Mouse (Mus musculus) CH12.LX (cell line): Measurements from ENCODE around the gene Map1lc3a. TPM values are rescaled to one million over a fixed set of nuclear protein-coding genes. Genes with fewer than 3 reads are reported as not detected.

ENCODE experiments used
- DNase-seq: peaks from one replicate; pipeline ENCODE4 v3.0.0-alpha.2; 2013; ENCODE audit errors: extremely low read depth
- H3K27ac ChIP-seq: 2 replicates; pipeline ENCODE4 v1.5.1; 2012; ENCODE audit warnings: low read depth, mild to moderate bottlenecking, control low read depth, moderate library complexity; ENCODE audit not compliant: insufficient read depth
- H3K27me3 ChIP-seq: replicated peaks from 2 replicates; pipeline ENCODE3; 2012; ENCODE audit warnings: inconsistent platforms
- H3K36me3 ChIP-seq, 2 experiments: replicated peaks in 1 of 2; 2 replicates each; pipeline versions ENCODE3 to v1.6.1; 2012; ENCODE audit warnings: inconsistent platforms in 1 of 2, low read length in 1 of 2, mild to moderate bottlenecking in 1 of 2, mixed read lengths in 1 of 2, moderate library complexity in 1 of 2; ENCODE audit not compliant: control insufficient read depth in 1 of 2, insufficient read depth in 1 of 2
- H3K4me1 ChIP-seq, 2 experiments: 2 replicates each; pipeline ENCODE4 v1.6.1; 2012; ENCODE audit warnings: inconsistent platforms in 1 of 2, moderate library complexity in 1 of 2; ENCODE audit not compliant: insufficient read depth in 2 of 2, control insufficient read depth in 1 of 2
- H3K4me2 ChIP-seq: 2 replicates; pipeline ENCODE4 v1.6.1; 2012; ENCODE audit warnings: low read depth, mild to moderate bottlenecking, control low read depth; ENCODE audit not compliant: poor library complexity, insufficient read depth, severe bottlenecking
- H3K4me3 ChIP-seq, 3 experiments: fragments of 150-350 bp in 1 of 3; sonication (generic) in 1 of 3; replicated peaks in 1 of 3; 2 replicates each; pipeline versions ENCODE3 to v1.5.1; 2011 to 2012; ENCODE audit warnings: low read depth in 2 of 3, low read length in 2 of 3, mild to moderate bottlenecking in 2 of 3, moderate library complexity in 2 of 3, control low read depth in 1 of 3, improper control_type of control experiment in 1 of 3, inconsistent platforms in 1 of 3, mixed read lengths in 1 of 3; ENCODE audit not compliant: poor library complexity in 1 of 3
- H3K79me2 ChIP-seq: replicated peaks from 2 replicates; pipeline ENCODE4 v1.6.1; 2012; ENCODE audit warnings: mild to moderate bottlenecking, moderate library complexity; ENCODE audit not compliant: control insufficient read depth, poor library complexity, insufficient read depth, severe bottlenecking; ENCODE audit errors: extremely low read depth
- H3K9ac ChIP-seq: 2 replicates; pipeline ENCODE4 v1.6.1; 2012; ENCODE audit warnings: low read depth, mild to moderate bottlenecking, control low read depth, moderate library complexity; ENCODE audit not compliant: insufficient read depth
- H3K9me3 ChIP-seq: replicated peaks from 2 replicates; pipeline ENCODE3; 2012; ENCODE audit warnings: low read length, inconsistent platforms, mixed read lengths
- CHD1 ChIP-seq: IDR thresholded peaks from 2 replicates; pipeline ENCODE4 v1.6.1; 2012; ENCODE audit warnings: low read depth, low read length, improper control_type of control experiment, inconsistent platforms
- CHD2 ChIP-seq: IDR thresholded peaks from 2 replicates; pipeline ENCODE4 v1.6.1; 2011; ENCODE audit warnings: low read length, improper control_type of control experiment
- EP300 ChIP-seq: IDR thresholded peaks from 2 replicates; pipeline ENCODE4 v1.6.1; 2011; ENCODE audit warnings: low read length, improper control_type of control experiment
- ETS1 ChIP-seq: conservative IDR thresholded peaks from 2 replicates; pipeline ENCODE4 v1.6.1; 2012; ENCODE audit warnings: low read depth, mild to moderate bottlenecking, inconsistent platforms, low read length, improper control_type of control experiment, moderate library complexity
- IRF4 ChIP-seq: IDR thresholded peaks from 2 replicates; pipeline ENCODE4 v1.6.1; 2014; ENCODE audit warnings: low read depth, mild to moderate bottlenecking, inconsistent platforms, low read length, improper control_type of control experiment
- JUN ChIP-seq: IDR thresholded peaks from 2 replicates; pipeline ENCODE4 v1.6.1; 2011; ENCODE audit warnings: low read depth, mild to moderate bottlenecking, low read length, improper control_type of control experiment, moderate library complexity; ENCODE audit not compliant: insufficient read depth
- MAZ ChIP-seq: IDR thresholded peaks from 2 replicates; pipeline ENCODE4 v1.6.1; 2012; ENCODE audit warnings: low read depth, mild to moderate bottlenecking, inconsistent platforms, low read length, improper control_type of control experiment, moderate library complexity
- MXI1 ChIP-seq: IDR thresholded peaks from 2 replicates; pipeline ENCODE4 v1.6.1; 2011; ENCODE audit warnings: mild to moderate bottlenecking, low read depth, low read length, improper control_type of control experiment
- MYC ChIP-seq: IDR thresholded peaks from 2 replicates; pipeline ENCODE4 v1.6.1; 2011; ENCODE audit warnings: low read depth, mild to moderate bottlenecking, improper control_type of control experiment, low read length
- NELFE ChIP-seq: IDR thresholded peaks from 2 replicates; pipeline ENCODE4 v1.6.1; 2011; ENCODE audit warnings: low read depth, low read length, improper control_type of control experiment
- NRF1 ChIP-seq: IDR thresholded peaks from 2 replicates; pipeline ENCODE4 v1.6.1; 2014; ENCODE audit warnings: low read depth, mild to moderate bottlenecking, inconsistent platforms, low read length, improper control_type of control experiment, moderate library complexity
- PAX5 ChIP-seq: IDR thresholded peaks from 2 replicates; pipeline ENCODE4 v1.6.1; 2012; ENCODE audit warnings: low read length, inconsistent platforms, mixed read lengths
- POLR2A ChIP-seq: IDR thresholded peaks from 2 replicates; pipeline ENCODE4 v1.6.1; 2011; ENCODE audit warnings: low read depth, mild to moderate bottlenecking, improper control_type of control experiment, low read length
- POLR2AphosphoS2 ChIP-seq: IDR thresholded peaks from 2 replicates; pipeline ENCODE4 v1.6.1; 2011; ENCODE audit warnings: low read depth, low read length, improper control_type of control experiment
- RAD21 ChIP-seq: IDR thresholded peaks from 2 replicates; pipeline ENCODE4 v1.6.1; 2011; ENCODE audit warnings: low read depth, mild to moderate bottlenecking, low read length, improper control_type of control experiment, moderate library complexity
- RCOR1 ChIP-seq: conservative IDR thresholded peaks from 2 replicates; pipeline ENCODE4 v1.6.1; 2012; ENCODE audit warnings: low read depth, mild to moderate bottlenecking, inconsistent platforms, low read length, improper control_type of control experiment
- SIN3A ChIP-seq: IDR thresholded peaks from 2 replicates; pipeline ENCODE4 v1.6.1; 2012; ENCODE audit warnings: low read length, improper control_type of control experiment, inconsistent platforms
- SMC3 ChIP-seq: IDR thresholded peaks from 2 replicates; pipeline ENCODE4 v1.6.1; 2011; ENCODE audit warnings: low read depth, low read length, improper control_type of control experiment
- UBTF ChIP-seq: IDR thresholded peaks from 2 replicates; pipeline ENCODE4 v1.6.1; 2012; ENCODE audit warnings: low read depth, mild to moderate bottlenecking, inconsistent platforms, low read length, improper control_type of control experiment, moderate library complexity
- USF2 ChIP-seq: conservative IDR thresholded peaks from 2 replicates; pipeline ENCODE4 v1.6.1; 2011; ENCODE audit warnings: low read depth, low read length, improper control_type of control experiment
- ZC3H11A ChIP-seq: IDR thresholded peaks from 2 replicates; pipeline ENCODE4 v1.6.1; 2012; ENCODE audit warnings: low read depth, mild to moderate bottlenecking, inconsistent platforms, low read length, improper control_type of control experiment
- ZMIZ1 ChIP-seq: IDR thresholded peaks from 2 replicates; pipeline ENCODE4 v1.6.1; 2012; ENCODE audit warnings: low read depth, mild to moderate bottlenecking, inconsistent platforms, low read length, improper control_type of control experiment
- dilution Hi-C: fragments of 300-500 bp; cut with MboI; formaldehyde crosslinking; loops from 2 replicates; pipeline ENCODE4 v1.14.3; 2020; ENCODE audit warnings: low sequenced_read_pairs; ENCODE audit not compliant: extremely low pct_unique_long_range_greater_than_20kb, extremely low pct_ligation_motif_present
- in situ Hi-C: fragments of 300-500 bp; cut with MboI; formaldehyde crosslinking; loops from 3 replicates; pipeline ENCODE4 v1.14.3; 2019; ENCODE audit warnings: low sequenced_read_pairs, low pct_ligation_motif_present, low pct_unique_long_range_greater_than_20kb, mixed read lengths
- polyA plus RNA-seq: library from polyadenylated mRNA; unstranded; fragments of >175 nt; gene quantifications from 2 replicates; pipeline ENCODE4 v1.2.1, GENCODE M21; 2012; ENCODE audit warnings: low read depth; ENCODE audit not compliant: insufficient read length
- total RNA-seq, 2 experiments: library from RNA; depleted of rRNA; stranded (reverse); fragments of 300-350 nt in 1 of 2; fragments of >200 nt in 1 of 2; gene quantifications; 2 replicates each; pipeline ENCODE4 v1.2.3; 2012 to 2014

Gene Map1lc3a
- total and polyA plus RNA-seq, 3 experiments, result 0.40 to 4.2 (median 0.56) TPM

DNA sequence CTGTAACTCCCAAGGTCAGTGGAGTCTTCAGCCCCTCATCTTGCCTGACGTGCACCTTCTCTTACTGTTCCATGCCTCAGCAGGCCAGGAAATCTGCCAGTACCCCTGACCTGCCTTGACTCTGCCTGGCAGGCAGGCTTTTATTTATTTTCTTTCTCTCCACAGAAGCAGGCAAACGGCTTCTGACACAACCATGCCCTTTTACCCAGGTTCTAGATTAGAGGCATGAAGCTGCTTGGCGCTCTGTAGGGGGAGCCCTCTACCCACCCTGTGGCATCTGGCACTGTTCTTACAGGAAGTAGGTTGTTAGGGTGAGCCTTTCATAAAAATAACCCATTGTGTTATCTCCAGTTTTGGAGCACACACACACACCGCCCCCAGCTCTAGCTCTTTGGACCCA, 35.2 kb upstream of the Map1lc3a start (continued):
- TF ChIP-seq CHD1 (no peak), NRF1 (no peak), MXI1 (no peak), RCOR1 (no peak), MYC (no peak), PAX5 (no peak), ZC3H11A (no peak), ZMIZ1 (no peak), POLR2A (no peak)

DNA sequence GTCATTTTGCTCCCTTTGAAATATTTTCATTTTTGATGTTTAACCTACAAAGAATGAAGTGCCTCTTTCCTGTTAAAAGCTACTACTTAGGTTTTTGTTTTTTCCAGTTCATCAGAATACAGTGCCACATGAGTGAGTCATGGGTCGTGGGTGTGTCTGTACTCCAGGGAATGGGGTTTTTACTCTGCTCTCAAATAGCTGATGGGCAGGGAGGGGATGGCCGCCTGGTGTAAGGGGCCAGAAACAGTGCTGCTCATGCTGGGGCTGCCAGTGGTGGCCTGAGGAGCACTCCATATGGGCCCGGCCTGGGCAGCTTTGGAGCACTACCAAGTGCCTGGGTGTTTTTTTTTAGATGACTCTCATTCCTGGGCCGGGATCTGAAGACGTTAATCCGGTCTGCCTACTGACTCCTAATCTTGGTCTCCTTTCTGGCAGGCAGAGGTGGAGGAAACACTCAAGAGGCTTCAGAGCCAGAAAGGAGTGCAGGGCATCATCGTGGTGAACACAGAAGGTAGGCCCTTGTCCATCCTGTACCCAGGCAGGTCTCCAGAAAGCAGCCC, 33.7 kb upstream of the Map1lc3a start:
- Histone ChIP-seq H3K79me2 (peaks cover 22% of the 10 kb centered on the region), H3K27ac (peak overlapping the region; percentile 55; the same call in 1 of the 2 replicates), H3K4me2 (no peak overlapping the region), H3K36me3 (peaks cover 37 to 61% of the 10 kb centered on the region in 2 experiments), H3K4me3 (peak overlapping the region in 1 of 3 experiments; percentile 60), H3K27me3 (no peaks in the 10 kb centered on the region), H3K9ac (no peak overlapping the region), H3K4me1 (peaks cover 17 to 42% of the 10 kb centered on the region in 2 experiments), H3K9me3 (no peaks in the 10 kb centered on the region)
- TF ChIP-seq CHD1, result no peak
- no peak for TF ChIP-seq RAD21
- no peak for TF ChIP-seq EP300
- no peak for TF ChIP-seq SMC3
- in situ Hi-C loops (no loop called here), dilution Hi-C loops (no loop called here)
- DNase-seq, result peak; percentile 23

DNA sequence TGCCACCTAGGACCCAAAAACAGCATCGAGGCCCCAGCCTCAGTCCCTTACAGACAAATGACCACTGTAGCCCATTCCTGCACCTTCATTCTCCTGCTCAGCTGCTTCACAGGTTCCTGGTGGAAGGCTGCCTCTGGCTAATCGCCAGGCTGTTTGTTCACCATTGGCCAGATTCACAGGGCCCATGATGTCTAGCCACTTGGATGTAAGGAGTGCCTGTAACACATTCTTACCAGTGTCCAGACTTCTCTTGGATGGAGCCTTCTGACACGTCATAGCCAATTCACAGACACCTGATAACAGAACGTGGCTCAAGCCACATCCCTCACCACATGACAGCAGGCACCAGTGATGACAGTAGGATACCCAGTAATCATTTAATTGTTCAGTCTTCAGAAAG, 29.9 kb upstream of the Map1lc3a start:
- peaks cover 15 to 17% of the 10 kb centered on the region in 2 experiments for H3K4me1 ChIP-seq
- no peak overlapping the region for H3K9ac ChIP-seq
- in situ Hi-C loops (no loop called here), dilution Hi-C loops (no loop called here)
- H3K27me3 ChIP-seq, result no peaks in the 10 kb centered on the region
- no peak overlapping the region for H3K4me2 ChIP-seq
- H3K36me3 ChIP-seq, result peaks cover 68 to 88% of the 10 kb centered on the region in 2 experiments
- H3K27ac ChIP-seq, result no peak overlapping the region
- TF ChIP-seq JUN, result no peak
- TF ChIP-seq POLR2A, result no peak
- TF ChIP-seq POLR2AphosphoS2, result no peak
- no peak for TF ChIP-seq SIN3A
- no peak for TF ChIP-seq ETS1
- no peak for TF ChIP-seq RAD21
- no peak for TF ChIP-seq UBTF
- TF ChIP-seq CHD2, result no peak
- TF ChIP-seq NELFE, result no peak
- TF ChIP-seq PAX5, result no peak
- no peak for TF ChIP-seq USF2
- TF ChIP-seq IRF4, result no peak
- TF ChIP-seq MAZ, result no peak
- H3K9me3 ChIP-seq, result no peaks in the 10 kb centered on the region
- no peak overlapping the region for H3K4me3 ChIP-seq
- DNase-seq, result no peak
- 0 out of 2 replicates have a peak, but pooled peaks cover 2% of the 10 kb centered on the region for H3K79me2 ChIP-seq
